Mouse (Mus musculus) heart, postnatal 10 days (tissue): ENCODE results near the gene Itgb7. TPM values are rescaled to one million over a fixed set of nuclear protein-coding genes. Genes with fewer than 3 reads are reported as not detected.

ENCODE experiments used
- DNase-seq, 2 experiments: peaks; one replicate each; pipeline ENCODE4 v3.0.0; 2021
- intact Hi-C: fragments of 180-260 bp; cut with DNase I; formaldehyde crosslinking; loops from one replicate; pipeline ENCODE4 v1.15.1; 2025
- total RNA-seq, 2 experiments: library from RNA; stranded (reverse); gene quantifications; 2 replicates each; pipeline ENCODE4 v1.2.3; 2021

Gene Itgb7
- total RNA-seq, 2 experiments from 2014 or later: 1.9 to 2.0 TPM

DNA sequence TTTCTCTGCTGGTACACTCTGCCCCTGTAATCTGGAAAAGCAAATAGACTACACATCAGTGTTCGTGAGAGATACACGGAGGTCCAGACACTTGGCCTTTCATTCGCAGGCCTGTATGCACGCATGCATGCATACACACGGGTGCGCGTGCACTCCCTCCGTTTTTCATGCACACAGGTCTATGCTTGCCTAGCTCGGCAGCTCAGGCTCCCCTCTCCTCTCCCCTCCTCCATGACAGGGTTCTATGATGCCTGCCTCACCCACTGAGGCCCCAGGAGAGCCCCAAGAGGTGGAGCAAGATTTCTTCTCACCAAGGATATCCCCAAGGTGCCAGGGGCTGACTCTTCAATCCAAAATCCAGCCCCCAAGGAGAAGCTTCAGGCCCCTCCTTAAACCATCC, 18.2 kb upstream of the Itgb7 start:
- no peak for DNase-seq
- intact Hi-C loops: no loop called here

DNA sequence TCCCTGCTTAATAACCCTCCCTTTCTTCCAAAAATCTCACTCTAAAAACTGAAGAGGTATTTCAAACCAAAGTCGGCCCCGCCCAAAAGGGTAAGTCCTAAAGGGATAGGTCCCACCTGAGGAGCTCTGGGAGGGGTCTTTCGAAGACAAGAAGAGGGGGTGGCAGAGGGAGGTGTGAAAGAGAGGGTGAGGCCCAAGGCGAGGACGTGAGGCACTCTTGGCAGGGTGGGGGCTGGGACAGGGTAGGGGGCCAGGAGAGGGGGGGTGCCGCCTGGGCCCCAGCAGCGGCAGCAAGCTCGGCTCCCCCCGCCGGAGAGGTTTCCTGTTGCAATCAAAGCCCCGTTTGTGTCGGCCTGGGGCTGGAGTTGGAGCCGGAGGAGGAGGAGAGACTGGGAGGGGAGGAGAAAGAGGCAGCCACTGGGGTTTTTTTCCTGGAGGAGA, 17.5 kb upstream of the Itgb7 start:
- peak; percentile 49 to 55 for DNase-seq
- intact Hi-C loops: no loop called here

- DNase-seq: no peak
- intact Hi-C loops: no loop called here
Measured at GRCm38 (mm10) chr15:102248812-102249191, 17.1 kb upstream of the Itgb7 start.

DNA sequence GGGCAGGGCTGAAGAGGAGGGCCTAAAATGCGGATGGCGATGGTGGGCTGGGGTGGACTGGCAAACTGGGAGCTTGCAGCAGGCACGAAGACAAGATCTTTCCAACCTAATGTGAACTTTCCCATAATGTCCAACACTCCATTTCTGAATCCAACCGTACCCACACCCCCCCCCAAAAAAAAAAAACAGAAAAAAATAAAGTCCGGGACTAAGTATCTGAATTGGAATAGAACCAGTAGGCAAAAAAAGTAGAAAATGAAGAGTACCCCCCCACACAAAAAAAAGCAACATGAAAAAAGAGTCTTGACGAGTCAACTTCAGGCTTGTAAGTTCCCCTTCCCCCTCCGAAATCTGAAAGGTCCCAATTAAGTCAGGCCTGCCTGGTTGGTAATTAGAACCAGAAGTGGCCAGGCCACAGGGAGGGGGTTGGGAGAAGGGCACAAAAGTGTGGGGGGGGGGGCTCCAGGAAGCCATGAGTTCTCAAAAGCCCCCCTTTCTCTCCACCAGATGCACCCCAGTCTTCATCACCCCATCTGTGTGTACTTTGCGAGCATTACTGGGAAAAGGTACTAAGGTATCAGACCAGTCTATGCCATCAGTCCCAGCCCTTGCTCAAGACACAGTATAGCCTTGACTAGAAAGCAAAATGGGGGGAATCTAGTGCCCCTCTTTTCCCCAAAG, 16.5 kb upstream of the Itgb7 start:
- intact Hi-C loops: no loop called here
- DNase-seq: no peak

DNA sequence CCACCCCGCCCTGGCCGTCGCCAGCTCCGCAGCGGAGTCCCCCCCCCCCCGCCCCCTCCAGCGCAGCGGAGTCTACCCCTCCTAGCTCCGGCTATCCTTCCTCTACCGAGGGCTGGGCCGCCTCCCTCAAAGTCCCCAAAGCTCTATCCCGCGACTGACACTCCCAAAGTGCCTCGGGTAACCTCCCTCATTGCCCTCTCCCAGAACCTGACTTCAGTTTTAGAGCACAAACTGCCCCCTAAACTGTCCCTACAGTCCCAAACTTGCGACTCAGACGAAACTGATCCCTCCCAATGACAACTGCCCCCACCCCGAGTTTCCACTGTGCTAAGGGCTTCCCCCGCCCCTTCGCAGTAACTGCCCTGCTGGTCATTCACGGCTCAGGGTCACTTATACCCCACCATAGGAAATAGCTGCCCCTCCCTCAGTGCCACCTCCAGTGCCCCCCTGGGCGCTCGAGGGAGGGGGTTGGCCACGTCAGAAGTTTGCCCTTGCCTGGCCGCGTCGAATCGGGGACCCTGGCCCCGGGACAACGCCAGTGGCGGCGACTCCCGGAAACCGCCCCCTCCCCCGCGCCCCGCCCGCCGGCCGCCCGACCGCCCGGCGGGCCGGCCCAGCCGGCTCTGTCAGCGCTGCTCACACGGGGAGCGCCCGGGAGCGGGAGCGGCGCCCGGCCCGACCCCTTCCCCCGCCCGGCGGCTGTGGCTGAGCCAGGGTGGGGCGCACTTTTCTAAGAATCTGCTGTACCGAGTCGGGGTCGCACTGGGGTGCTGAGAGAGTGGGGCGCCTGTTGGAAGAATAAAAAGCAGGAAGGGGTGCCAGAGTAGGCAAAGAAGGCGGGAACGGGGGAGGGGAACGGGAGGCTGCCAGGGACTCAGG, 15.7 kb upstream of the Itgb7 start:
- DNase-seq: peak; percentile 87 to 89
- intact Hi-C loops: no loop called here

GRCm38 (mm10) chr15:102246866-102247251, 15.1 kb upstream of the Itgb7 start:
- peak; percentile 96 to 97 for DNase-seq
- intact Hi-C loops: loop anchor here (1.0 kb wide), 1 partner anchor 32 kb away; the partner anchor contains the start of gene Mfsd5

DNA sequence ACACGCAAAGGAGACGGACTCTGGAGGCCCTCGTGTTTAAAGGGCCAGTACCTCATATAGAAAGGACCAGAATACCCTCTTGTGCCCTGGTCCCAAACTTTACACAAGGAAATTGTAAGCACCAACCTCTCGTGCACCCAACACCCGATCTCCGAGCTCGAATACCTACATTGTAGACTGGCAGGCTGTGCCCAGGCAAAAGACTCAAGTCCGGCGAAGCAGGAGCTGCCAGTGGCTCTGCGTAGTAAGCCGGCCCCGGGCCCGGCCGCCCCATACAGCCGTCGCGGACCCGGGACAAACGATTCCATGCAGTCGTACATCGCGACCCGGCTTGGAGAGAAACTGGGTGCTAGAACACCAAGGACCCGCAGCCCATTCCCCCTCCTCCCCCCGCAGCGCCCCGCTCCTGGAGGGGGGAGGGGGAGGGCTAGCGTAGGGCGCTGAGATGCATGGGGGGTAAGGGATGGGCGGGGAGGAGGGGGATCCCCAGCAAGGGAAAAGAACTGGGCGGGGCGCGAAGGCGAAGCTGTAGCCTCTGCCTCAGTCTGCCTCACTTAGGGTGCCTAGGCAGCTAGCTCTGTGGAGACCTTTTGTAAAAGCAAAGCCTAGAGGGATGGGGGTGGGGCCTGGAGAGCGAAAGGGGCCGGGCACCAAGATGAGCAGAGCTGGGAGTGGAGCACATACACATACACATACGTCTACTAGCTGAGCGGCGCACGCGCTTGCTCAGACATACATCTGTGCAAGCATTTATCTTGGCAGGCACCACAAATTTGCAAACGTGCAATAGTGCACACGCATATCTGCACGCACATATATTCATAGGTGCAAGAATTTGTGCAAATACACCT, 14.4 kb upstream of the Itgb7 start:
- intact Hi-C loops: loop anchor here (1.0 kb wide), 1 partner anchor 33 kb away; the partner anchor contains the start of gene Mfsd5
- DNase-seq: peak; percentile 81 to 86

DNA sequence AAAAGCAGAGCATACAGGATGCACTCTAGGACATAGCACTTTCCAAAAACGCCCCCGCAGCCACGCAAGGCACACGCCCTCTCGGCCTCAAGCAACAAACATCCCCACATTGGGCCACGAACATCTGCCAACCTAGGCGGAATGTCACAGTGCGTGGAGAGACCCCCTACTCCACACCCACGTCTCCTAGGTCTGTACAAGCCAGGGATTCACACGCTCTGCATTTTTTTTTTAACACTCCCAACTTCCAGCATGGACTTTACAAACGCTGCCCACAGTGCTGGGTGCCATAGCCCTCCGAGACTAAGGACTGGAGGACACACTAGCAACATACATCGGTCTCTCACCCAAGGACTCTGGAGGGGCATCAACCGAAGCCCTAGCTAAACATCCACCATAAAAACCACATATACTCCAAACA, 13.7 kb upstream of the Itgb7 start:
- DNase-seq: peak; percentile 41 to 55
- intact Hi-C loops: no loop called here

DNA sequence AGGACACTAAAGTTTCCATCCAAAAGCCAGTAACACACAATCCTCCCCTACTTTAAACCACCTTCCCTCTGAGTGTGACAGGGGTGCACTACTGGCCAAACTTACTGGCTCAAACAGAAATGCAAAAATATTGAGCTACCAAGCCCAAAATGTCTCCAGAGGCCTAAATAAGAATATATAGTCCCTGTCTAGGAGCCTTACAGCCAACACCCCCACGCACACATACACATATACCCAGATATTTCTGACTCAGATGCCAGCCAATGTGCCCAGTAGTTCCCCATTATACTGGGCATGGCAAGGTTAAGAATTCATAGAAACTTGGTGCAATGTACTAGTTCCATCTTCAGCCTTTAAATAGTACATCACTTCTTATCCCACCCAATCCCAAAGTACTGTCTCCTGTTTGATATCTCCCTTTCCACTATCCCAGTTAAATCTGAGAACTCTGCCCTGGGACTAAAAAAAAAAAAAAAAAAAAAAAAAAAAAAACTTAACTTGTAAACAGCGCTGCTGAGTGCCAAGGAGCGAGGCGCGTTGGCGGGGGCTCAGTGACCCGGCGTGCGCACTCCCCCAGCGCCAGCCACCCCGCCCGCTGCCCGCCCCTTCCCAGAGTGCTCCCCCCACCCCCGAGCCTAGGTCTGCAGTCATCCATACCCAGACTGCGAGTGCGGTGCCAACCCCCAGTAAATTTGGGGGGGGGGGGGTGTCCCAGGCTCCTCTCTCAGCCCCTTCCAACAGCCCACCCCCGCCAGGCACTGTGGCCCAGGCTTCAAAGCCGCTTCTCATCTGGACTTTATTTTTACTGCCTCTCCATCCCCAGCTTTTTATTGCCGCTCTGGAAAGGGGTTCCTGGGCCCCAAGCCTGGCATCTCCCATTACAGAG, 12.8 kb upstream of the Itgb7 start:
- intact Hi-C loops: no loop called here
- no peak for DNase-seq

GRCm38 (mm10) chr15:102243229-102244190, 11.8 kb upstream of the Itgb7 start:
- intact Hi-C loops: no loop called here
- DNase-seq: peak; percentile 58 to 62

DNA sequence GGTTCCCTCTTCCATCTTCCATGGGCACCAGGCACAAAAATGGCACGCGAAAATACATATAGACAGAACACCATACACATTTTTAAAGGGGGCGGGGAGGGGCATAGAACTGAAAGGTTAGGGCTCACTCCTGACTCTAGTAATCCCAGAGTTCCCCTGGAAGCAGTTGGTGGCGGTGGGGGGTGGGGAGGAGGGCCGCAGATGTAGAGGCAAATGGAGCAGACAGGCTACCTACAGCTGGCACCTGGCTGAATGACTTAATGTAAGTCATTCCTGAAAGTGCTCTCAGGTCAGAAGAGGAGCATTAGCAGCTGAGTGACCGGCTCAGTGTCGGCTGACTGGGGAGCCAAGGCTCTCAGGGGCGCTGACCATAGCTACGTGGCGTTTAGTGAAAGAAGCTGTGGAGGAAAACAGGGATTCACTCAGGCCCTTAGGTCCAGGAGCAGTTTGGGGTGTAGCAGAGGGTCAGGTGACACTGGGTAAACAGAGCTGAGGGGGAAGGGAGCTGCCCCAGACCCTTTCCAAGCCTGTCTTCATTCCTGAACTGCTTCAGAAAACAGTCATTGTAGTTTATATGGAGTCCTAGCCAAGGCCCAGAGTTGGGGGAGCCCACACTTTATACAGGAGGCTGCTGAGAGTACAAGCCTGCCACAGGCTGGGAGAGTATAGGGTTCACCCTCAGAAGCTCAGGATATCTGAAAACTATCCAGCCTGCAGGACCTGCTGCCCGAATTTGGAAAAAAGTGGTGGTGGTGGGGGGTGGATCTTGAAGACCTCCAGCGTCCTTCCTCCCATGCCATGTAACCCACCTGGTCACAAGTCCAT, 10.9 kb upstream of the Itgb7 start:
- intact Hi-C loops: no loop called here
- no peak for DNase-seq

- intact Hi-C loops: no loop called here
- DNase-seq: peak; percentile 35 to 52
Measured at GRCm38 (mm10) chr15:102240607-102241006, 8.9 kb upstream of the Itgb7 start.

DNA sequence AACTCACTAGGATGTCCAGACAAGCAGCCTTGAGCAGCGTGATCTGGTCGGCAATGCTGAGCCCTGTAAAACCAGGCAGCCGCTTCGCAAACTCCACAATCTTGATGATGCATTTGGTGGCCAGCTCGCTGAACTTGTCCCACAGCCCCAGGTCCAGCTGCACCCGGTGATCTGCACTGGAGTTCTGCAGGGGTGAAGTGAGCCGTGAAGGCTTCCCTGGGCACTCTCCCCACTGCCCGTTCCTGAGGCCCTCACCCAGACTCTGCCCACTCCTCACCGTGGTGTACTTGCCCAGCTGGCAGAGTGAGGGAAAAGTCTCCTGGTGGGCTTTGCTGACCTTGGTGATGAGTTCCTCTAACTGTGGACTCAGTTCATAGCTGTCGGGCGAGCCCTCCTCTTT, 8.1 kb upstream of the Itgb7 start:
- intact Hi-C loops: loop anchor here (1.0 to 5.0 kb wide), 2 partner anchors 32 to 76 kb away; partner anchors contain the start of gene Gm9918

GRCm38 (mm10) chr15:102239260-102239590, 7.5 kb upstream of the Itgb7 start:
- intact Hi-C loops: loop anchor here (1.0 to 5.0 kb wide), 2 partner anchors 33 to 77 kb away; partner anchors contain the start of gene Gm9918
- DNase-seq: peak; percentile 79 to 86

More for the DNA sequence above, 8.1 kb upstream of the Itgb7 start:
- no peak for DNase-seq

GRCm38 (mm10) chr15:102238543-102239259, 7.0 kb upstream of the Itgb7 start:
- DNase-seq: no peak
- intact Hi-C loops: loop anchor here (1.0 to 5.0 kb wide), 2 partner anchors 34 to 78 kb away; partner anchors contain the start of gene Gm9918

DNA sequence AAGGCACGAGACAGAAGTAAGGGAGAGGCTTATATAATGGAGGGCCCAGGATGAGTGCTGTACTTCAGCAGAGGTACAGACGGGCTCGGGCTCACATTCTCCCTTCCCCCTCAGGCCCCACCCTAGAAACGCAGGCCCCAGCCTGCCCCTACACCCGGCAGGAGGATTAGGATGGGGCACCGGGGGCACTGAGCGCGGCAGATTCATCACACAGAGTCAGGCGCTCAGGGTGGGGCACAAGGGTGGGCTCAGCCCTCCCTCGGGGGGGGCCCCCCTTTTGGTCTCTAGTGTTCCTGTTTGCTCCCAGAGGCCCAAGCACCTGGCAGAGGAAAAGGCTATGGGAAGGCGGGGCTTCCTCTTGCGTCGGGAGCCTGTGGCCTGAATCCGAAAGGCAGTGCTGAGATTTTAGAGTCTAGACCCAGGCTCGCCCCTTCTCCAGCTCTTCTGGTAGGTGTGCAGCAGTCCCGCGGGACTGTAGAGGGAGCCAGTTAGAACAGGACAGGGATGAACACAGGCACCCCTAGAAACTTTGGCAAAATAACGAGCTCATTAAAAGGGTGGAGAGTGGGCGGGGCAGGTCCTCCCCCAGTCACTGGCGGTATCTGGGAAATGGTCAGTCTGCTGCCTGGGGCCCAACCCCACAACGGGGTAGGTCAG, 3.8 kb upstream of the Itgb7 start:
- intact Hi-C loops: loop anchor here (5.0 kb wide), 1 partner anchor 37 kb away; the partner anchor contains the start of gene Gm9918
- DNase-seq: peak in 1 of 2 experiments; percentile 26
